Mouse (Mus musculus) liver, postnatal 0 days (tissue): ENCODE measurements at regions not wholly inside any gene's neighbourhood (a gene's known extent, or its start where the extent isn't known, plus 50 kb on each side); places are given as distances from the start of the nearest gene placed in this dataset.

Experiments used
- CTCF ChIP-seq: sonication (generic); IDR thresholded peaks from 2 replicates; pipeline ENCODE4 v1.5.1; 2016; ENCODE audit warnings: antibody characterized with exemption, low read depth
- EP300 ChIP-seq: IDR thresholded peaks from 2 replicates; pipeline ENCODE4 v1.6.1; 2016; ENCODE audit warnings: antibody characterized with exemption, low read depth, mild to moderate bottlenecking

DNA sequence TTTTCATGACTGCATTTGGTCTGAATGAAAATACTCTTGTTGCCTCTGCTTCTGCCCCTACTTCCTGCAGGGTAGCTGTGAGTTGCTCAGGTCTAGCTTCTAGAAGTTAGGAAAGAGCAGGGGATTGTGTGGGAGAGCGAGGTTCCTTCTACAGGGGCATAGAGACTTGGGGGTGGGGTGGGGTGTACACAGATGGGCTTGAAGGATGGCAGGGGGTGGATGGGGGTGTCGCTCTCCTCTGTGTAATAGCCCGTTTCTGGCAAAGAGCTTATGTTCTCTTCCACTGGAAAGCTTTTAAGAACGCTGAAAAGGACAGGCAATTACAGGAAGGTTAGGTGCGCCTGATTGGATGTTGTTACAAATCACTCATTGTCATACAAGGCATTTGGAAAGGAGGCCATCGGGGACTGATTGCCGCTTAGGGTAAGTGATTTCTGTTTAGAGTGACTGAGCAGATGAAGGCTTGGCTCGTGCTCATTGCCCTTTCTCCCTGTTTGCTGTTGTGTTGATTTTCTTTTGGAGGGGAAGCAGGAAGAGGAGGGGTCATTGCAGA lies 629.3 kb upstream of the Fam160b2 start:
- no peak for TF ChIP-seq CTCF
- TF ChIP-seq EP300, result no peak
